Mouse (Mus musculus): ENCODE results near the gene Rarb.

- TF ChIP-seq CTCF (IDR thresholded peaks at IDR 0.05; ENCODE audit: low read depth) (no peak), EP300 (IDR thresholded peaks at IDR 0.05; ENCODE audit: low read depth) (no peak)
Observed at GRCm38 (mm10) chr14:16713773-16714172, 105.2 kb downstream of the Rarb start.

All from heart, postnatal 0 days (tissue).